Mouse (Mus musculus) kidney, adult 2 months (tissue): ENCODE measurements around the gene Ccr2.

Experiments
- CTCF ChIP-seq: fragments of 200-500 bp; conservative IDR thresholded peaks from 2 replicates; pipeline ENCODE4 v1.5.1; 2011; ENCODE audit warnings: low read depth, mild to moderate bottlenecking, control low read depth, low read length, moderate library complexity, mixed read lengths; ENCODE audit not compliant: insufficient read depth, insufficient read length
- POLR2A ChIP-seq: fragments of 200-500 bp; IDR thresholded peaks from one replicate; pipeline ENCODE4 v1.6.1; 2011; ENCODE audit warnings: low read depth, low read length, control low read depth

GRCm38 (mm10) chr9:124090441-124090840 is 11.3 kb upstream of the Ccr2 start:
- TF ChIP-seq POLR2A (no peak), CTCF (no peak)
